Mouse (Mus musculus) layer of hippocampus, adult 9-10 months (tissue): ENCODE measurements around the gene Fam78b.

Experiments
- DNase-seq: peaks from one replicate; pipeline ENCODE4 v3.0.0; 2022; ENCODE audit warnings: low spot score

The Fam78b gene

DNA sequence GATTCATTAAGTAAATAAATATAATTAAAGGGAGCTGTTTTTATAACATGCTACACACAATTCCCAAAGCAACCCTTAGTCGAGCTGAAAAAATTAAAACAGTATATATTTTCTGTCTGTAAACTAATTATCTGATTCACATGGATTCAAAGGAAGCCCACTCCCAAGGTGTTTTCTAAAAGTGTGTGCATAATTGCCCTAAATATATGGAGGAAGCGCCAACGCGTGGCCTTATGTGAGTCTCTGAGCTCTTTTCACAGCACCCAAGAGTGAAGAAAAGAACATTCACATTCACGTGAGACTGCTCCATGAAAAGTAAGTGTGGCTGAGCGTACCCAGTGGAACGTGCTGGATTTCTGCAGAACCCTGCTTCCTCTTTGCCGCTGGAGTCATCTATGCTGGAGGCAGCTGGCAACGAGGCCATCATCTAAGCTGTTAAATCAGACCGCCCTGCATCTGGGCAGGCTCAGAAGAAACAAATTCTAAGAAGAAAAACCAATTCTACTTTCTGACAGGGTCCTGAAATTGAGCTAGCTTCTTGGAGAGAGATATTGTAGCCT lies 93.5 kb downstream of the Fam78b start:
- no peak for DNase-seq

DNA sequence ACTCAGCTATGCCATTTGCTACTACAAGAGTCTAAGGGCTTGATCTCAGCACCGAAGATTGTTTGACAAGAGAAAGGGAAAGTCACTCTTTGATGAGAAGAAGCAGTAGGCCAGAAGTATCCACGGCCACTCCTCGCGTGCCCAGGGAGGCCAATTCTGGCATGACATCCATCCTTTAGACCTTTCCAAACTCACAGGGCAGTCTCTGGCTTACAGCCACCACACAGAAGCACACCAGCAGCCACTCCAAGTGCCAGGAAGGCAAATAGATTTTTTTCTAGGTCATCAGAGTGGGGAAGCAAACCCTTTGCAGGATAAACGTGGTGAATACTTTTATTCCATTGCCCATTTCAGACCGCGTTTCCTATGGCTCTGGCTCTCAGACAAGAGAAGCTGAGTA lies 97.5 kb downstream of the Fam78b start:
- DNase-seq, result no peak

DNA sequence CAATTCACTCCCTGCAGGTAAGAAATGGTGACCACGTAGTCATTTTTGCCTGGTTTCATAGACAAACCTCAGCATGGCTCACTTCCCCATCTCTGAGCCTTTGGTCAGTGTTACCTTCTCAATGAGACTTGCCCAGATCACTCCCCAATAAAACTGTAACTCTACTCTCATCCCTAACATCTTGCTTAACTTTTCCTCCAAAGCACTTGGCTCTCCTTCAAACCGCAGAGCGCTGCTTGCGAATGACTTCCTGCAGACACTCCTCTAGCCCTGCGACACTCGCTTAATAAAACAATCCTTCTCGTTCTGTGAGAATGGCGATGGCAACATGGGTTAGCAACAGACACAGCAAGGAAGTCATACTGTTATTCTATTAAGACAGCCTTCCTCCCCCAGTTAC lies 100.8 kb downstream of the Fam78b start:
- DNase-seq, result no peak

DNA sequence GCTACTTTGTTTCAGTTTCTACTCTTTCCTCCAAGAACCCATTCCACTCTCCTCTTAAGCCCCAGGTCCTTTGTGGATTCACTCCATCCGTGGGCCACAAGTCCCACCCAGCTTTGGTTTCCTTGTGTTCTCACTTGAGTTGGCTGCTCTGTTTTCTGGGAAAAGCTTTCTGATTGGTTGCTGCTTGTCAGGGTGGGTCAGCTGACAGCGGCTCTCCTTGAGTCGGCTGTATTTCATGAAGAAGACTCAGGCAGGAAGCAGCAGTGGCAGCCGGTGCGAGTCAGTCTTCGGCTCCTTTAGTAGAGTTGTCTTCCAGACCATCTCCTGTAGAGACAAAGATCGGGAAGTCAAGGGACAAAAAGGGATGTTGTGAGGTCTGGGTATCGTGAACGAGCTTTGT lies 101.3 kb downstream of the Fam78b start:
- DNase-seq, result no peak

DNA sequence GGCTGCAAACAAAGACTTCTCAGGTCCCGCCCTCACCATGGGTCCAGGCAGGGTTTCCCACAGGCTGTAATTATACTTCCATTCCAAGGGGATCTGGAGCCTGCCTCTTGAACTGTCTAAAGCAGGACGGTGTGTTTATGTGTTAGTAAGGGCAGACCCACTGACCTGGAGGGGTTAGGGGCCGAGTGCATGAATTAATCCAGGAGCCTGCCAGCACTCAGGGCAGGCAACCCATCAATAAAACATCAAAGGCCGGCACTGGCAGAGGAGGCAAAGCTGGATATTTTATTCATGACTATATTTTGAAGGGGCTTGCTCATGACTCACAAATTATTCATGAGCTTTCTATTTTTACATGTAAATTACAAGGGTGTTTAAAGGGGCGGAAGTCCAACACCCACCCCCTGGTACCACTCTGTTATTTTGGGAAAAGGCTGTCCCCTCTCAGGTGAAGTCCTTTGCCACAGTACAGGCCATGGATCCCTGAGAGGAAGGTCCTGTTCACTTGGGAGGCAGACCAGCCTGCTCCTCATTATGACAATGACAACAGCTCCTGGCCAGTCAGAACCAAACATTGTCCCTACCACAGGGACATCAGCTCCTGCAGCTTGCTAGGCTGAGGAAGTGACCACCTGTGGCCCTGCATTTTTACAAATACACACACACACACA lies 103.9 kb downstream of the Fam78b start:
- no peak for DNase-seq

DNA sequence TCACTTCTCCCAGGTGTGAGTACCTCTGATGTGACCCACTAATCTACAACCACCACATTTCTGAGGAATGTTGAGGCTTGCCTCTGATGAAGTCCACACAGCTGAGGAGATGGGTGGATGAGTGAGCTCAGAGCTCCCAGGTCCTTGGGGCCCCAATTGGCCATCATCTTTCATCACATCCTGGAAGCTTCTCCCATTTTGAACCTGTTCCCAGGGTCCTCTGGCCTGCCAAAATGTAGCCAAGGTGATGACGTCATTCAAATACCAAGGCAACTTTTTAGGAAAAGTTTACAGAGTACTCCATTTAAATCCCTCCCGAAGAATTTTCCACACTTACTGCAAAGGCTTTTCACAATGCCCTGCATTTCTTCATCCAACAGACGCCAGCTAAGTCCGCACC lies 104.7 kb downstream of the Fam78b start:
- no peak for DNase-seq

DNA sequence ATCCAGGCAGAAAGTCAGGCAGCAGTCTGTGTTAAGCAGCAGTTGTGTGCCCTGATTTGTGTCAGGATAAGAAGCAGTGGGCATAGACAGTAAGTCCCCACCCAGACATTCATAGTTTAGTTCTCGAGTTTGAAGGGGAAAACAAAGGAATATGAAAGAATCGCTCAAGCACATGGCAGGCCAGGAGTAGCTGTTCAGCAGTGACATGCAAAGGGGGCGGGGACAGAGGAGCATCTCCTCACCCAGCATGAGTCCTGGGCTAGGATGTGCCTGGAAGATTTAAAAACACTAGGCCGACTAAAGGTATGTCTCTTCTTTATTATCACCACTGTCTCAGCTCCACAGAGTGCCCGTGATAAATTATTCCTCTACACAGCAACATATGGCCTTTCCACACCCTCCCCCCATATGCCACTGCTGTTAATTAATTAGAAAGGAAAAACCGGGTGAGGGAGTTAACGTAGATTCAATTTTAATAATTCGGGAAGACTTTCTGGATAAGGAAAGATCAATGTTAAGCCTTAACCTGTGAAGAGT lies 107.8 kb downstream of the Fam78b start:
- no peak for DNase-seq

DNA sequence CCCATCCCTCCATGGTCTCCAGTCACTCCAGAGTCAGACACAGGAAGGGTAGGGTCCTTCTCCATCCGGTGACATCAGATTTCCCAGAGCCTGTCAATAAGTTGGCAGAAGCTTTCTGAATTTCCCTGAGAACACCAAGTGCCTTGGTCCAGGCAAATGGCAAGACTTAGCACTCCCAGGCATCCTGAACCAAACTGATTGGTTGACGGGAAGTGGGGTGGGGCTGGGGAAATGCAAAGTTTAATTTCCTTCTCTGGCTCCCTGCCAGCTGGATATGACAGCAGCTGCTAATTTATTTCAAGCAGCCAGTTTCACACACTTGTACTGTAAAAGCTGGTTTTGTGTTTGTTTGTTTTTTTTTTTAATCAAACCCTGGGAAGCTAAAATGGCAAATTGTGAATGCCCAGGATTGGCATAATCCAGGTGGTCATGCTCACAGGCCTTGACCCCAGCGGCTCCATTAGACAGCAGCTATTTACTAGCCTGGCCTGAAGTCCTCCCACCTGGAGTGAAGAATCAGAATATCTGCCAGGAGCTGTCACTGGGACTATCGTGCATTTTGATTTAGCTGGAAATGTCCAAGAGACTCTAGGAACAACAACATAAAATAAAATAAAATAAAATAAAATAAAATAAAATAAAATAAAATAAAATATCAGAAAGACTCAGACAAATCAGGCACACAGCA lies 113.3 kb downstream of the Fam78b start:
- DNase-seq, result no peak

DNA sequence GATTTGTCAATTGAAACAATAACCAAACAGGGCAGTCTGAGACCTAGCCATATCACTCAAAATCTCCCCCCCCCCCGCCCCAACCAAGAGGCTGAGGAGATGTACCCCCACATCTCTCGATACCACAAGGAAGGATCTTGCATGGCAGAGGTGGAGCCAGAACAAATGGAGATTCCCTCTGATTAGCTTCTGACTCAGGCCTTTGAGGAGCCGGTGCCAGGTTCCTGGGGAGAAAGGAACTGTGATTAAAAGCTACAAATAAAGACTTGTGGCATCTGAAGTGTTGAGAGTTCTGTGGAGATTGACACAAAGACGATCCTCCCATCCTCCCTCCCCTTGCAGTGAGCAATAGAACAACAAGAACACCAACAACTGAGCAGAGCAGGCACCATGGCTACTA lies 113.9 kb downstream of the Fam78b start:
- DNase-seq, result no peak

DNA sequence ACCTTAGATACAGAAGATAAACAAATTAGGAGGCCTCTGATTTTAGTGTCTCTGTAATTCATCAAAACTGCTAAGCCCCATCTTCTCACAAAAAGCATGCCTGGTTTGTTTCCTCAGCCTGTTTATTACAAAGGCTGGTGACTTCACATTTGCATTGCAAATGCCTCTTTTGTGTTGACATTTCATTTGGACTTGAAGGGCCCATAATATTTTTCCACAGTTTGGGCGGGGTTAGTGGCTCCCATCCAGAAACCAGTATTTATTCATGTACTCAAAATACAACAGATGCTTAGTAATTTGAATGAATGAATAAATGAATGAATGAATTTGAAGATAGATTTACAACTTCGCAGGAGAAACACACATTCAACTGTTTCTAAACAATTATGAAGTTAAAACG lies 115.5 kb downstream of the Fam78b start:
- DNase-seq, result no peak

DNA sequence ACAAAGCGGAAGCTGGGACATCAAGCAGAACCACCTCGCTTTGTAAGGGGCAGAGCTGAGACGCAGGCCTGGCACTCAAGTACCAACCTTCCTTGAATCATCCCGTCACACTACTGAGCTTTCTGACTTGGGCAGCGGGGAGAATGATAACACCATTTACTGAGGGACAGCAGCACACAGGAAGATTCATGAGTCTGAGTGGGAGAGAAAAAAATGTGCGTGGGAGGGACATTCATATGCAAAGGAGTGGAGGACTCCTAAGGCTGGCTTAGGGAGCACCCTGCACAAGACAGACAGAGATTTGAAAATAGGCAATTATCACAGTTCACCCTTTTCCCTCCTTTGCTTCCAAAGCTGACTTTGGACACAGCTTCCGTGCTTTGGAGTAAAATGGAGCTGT lies 117.8 kb downstream of the Fam78b start:
- DNase-seq, result no peak

DNA sequence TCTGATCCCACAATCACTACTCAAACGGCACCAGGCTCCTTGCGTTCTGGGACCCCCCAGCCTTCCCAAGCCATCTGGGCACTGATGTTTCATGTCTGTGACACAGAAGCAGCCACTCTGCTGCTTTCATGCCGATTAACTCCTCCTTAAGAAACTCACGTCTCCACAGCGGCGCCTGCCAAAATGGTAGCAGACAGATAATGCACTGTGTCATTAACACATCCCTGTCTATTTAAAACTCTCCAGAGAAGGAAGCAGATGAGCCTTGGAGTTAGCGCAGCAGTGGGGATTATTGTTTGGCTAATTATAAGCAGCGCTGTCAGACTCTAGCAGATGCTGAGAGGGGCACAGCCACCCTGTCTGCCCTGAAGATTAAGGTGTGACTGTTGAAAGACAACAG lies 118.2 kb downstream of the Fam78b start:
- no peak for DNase-seq

DNA sequence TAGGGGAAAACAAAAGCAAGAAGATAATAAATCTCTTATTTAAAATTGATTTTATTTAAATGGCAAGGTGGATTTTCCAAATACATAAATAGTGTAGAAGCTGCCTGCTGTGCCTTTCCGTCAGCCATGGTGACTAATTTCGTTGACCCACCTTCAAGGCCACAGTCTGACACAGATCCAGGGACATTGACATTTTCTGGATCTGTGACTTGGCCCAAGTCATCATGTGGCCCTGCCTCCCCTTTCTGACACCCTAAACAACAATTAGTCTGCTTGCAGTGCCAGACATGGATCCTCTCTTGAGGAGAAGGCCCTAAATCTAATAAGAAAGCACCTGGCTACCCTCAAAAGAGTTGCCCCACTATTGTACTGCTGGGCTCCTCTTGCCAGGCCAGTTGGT lies 121.2 kb downstream of the Fam78b start:
- DNase-seq, result no peak

DNA sequence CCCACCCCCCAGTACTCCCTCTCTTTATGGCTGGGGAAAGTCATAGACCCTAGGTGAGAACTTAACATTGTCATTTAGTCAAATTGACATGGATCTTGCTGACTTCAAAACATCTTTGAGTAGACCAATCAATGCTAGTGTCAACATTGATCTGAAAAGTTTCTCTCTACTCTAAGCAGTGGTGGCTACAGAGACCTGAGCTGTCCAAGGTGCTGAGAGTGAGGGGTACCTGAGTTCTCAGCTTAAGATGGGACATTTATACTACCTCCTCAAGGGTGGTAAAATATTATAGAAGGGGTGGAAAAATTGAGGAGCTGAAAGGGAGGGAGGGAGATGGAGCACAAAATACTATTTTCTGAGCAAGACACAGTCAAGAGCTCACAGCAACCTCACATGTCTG lies 122.3 kb downstream of the Fam78b start:
- DNase-seq, result no peak

DNA sequence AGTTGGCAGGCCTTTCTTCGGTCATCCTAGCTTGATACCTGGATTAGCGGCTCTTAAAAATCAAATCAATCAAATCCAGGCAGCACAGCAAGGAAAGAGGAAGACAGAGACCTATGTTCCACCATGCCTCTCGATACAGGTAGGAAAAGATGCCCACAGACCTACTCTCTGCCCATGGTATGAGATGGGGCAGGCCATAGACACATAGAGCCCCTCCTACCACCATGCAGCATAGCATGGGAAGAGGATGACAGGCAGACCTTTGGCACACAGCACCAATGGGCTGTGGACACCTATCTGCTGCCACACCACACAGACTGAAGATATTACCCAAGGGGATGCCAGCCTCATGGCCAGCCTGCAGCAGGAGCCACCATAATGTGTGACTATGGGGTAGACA lies 124.7 kb downstream of the Fam78b start:
- DNase-seq, result no peak

DNA sequence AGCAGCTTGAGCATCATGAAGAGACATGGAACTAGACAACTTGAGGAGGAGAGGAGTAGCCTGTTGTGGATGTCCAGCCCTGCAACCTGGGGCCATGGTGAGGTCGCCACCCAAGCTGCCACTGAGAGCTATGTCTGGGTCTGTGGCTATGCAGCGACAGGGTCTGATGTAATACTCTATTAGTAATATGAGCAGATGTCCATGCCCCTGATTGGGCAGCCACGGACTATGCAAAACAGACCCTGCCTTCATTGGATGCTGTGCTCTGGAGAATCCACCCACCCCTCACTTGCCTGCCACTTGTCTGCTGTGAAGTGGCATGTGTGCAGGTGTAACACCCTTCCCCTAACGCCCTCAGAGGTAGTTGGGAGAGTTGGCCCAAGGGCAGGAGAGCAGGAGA lies 125.1 kb downstream of the Fam78b start:
- DNase-seq, result no peak

DNA sequence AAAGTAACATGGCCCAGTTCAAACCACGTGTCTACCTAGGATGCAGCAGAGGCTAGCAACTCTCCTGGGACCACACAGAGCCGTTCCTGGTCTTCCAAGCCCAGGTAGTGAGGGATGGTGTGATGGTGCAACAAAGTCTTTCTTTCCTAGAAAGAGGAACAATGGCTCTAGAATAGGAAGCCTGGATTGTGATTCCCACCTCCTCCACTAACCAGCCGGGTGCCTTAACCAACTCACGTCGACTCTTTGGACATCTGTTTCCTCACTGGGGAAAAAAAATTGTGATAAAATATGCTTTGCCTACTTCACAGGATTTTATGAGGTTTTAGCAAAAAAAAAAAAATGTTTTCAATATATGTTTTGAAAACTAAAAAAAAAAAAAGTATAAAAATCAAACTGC lies 134.5 kb downstream of the Fam78b start:
- DNase-seq, result no peak
